Mouse (Mus musculus) midbrain, embryonic 15.5 days (tissue): ENCODE results near the gene Tas1r2. TPM values are rescaled to one million over a fixed set of nuclear protein-coding genes. Genes with fewer than 3 reads are reported as not detected.

Source experiments
- ATAC-seq: fragments of 200-750 bp; cut with Nextera tagmentation; replicated peaks from 2 replicates; pipeline ENCODE4 v1.8.0; 2017; ENCODE audit warnings: moderate TSS enrichment
- H3K27ac ChIP-seq: fragments of 300-500 bp; sonication (generic); 2 replicates; pipeline ENCODE4 v1.5.1; 2015; ENCODE audit warnings: mild to moderate bottlenecking, inconsistent platforms
- H3K27me3 ChIP-seq: fragments of 300-500 bp; sonication (generic); replicated peaks from 2 replicates; pipeline ENCODE4 v1.6.1; 2015; ENCODE audit warnings: inconsistent platforms
- H3K36me3 ChIP-seq: fragments of 300-500 bp; sonication (generic); replicated peaks from 2 replicates; pipeline ENCODE4 v1.6.1; 2015; ENCODE audit warnings: inconsistent platforms
- H3K4me1 ChIP-seq: fragments of 300-500 bp; sonication (generic); 2 replicates; pipeline ENCODE4 v1.6.1; 2015; ENCODE audit warnings: inconsistent platforms
- H3K4me2 ChIP-seq: fragments of 300-500 bp; sonication (generic); 2 replicates; pipeline ENCODE4 v1.6.1; 2015; ENCODE audit warnings: inconsistent platforms, mild to moderate bottlenecking, moderate library complexity
- H3K4me3 ChIP-seq: fragments of 300-500 bp; sonication (generic); 2 replicates; pipeline ENCODE4 v1.5.1; 2015; ENCODE audit warnings: mild to moderate bottlenecking, inconsistent platforms
- H3K9ac ChIP-seq: fragments of 300-500 bp; sonication (generic); 2 replicates; pipeline ENCODE4 v1.6.1; 2015; ENCODE audit warnings: mild to moderate bottlenecking, inconsistent platforms
- H3K9me3 ChIP-seq: fragments of 300-500 bp; sonication (generic); 2 replicates; pipeline ENCODE4 v1.6.1; 2016; ENCODE audit warnings: inconsistent platforms
- WGBS: fragments of 180-500 bp; shearing (Covaris S2); methylation state at CpG from one replicate; pipeline ENCODE4 v1.1.7; 2015; ENCODE audit warnings: mixed read lengths; 5-methylcytosine and 5-hydroxymethylcytosine counted together
- polyA plus RNA-seq: library from polyadenylated mRNA; unstranded; fragments of >200 nt; fragmentation: Nextera tagmentation; extraction: Ambion mirVana; gene quantifications from 2 replicates; pipeline ENCODE4 v1.2.1, GENCODE M21; 2015

Tas1r2 gene
- polyA plus RNA-seq, 1 experiment from 2014 or later = not detected

- Histone ChIP-seq H3K27me3 (no peaks in the 10 kb centered on the region), H3K9ac (no peak overlapping the region), H3K9me3 (no peaks in the 10 kb centered on the region), H3K27ac (no peak overlapping the region), H3K36me3 (no peaks in the 10 kb centered on the region), H3K4me1 (0 out of 2 replicates have a peak, but pooled peaks cover 3% of the 10 kb centered on the region), H3K4me2 (no peak overlapping the region), H3K4me3 (no peak overlapping the region)
- no peak for ATAC-seq
- 8% methylated on average over 3 of the region's 3 CpGs for WGBS
Observed at GRCm38 (mm10) chr4:139684639-139685017, 31.3 kb downstream of the Tas1r2 start.

DNA sequence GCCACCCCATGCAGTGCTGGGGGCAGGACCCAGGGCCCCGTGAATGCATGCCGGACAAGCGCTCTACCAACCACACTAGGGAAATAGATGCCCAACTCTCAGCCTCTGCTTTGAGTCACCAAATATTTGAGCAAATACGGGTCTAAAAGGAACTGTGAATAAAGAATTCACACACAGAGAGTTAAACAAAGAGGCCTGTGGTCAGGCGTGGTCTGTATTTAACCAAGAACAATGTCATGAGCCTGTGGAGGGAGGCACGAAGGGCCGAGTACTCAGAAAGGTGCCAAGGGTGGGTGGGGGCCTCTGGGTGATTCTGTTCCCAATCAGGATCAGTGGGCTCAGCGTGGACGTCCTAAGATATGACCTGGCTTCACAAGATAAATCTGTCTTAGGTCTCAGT is 34.7 kb downstream of the Tas1r2 start:
- ATAC-seq = no peak
- no peak overlapping the region for H3K4me2 ChIP-seq

DNA sequence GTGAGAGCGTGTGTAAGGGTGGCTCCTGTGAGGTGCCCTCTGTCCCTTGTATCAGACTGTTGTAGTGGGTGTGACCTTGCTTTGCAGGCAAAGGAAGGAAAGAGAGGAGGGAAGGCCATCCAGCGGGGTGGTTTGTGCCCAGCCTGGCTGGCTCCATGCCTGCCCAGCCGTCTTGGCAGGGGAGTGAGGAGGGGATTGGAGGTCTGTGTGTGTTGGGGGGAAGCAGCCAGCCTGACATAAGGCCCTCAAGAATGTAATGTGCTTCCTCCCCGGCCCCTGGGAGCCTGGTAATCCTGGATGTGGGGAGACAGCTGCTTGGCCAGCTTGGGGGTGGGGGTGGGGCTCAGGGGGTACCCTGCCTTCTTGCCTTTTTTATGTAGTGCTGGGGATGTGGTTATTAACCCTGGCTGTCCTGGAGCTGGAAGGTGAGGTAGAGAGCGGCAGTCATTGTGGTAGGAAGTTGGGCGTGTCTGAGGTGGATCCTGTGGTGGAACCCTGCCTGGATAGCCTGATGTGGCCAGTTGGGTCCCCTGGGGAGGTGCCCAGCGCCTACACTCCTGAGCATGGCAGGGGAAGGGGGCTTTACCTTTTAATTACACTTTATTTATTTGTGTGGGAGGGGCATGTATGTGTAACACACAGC is 36.4 kb downstream of the Tas1r2 start:
- Histone ChIP-seq H3K4me1 (0 out of 2 replicates have a peak, but pooled peaks cover 7% of the 10 kb centered on the region), H3K36me3 (no peaks in the 10 kb centered on the region), H3K4me2 (no peak overlapping the region), H3K4me3 (no peak overlapping the region), H3K9me3 (no peaks in the 10 kb centered on the region), H3K27ac (no peak overlapping the region), H3K9ac (no peak overlapping the region), H3K27me3 (peaks cover 5% of the 10 kb centered on the region; the same call in 1 of the 2 replicates)
- no peak for ATAC-seq
- WGBS = 37% methylated on average over 7 of the region's 7 CpGs

More for the DNA sequence above, 34.7 kb downstream of the Tas1r2 start:
- no peak overlapping the region for H3K27ac ChIP-seq
- no peaks in the 10 kb centered on the region for H3K9me3 ChIP-seq
- 0 out of 2 replicates have a peak, but pooled peaks cover 7% of the 10 kb centered on the region for H3K4me1 ChIP-seq
- 52% methylated on average over 9 of the region's 9 CpGs for WGBS
- 0 out of 2 replicates have a peak, but pooled peaks cover 2% of the 10 kb centered on the region for H3K27me3 ChIP-seq
- H3K4me3 ChIP-seq = no peak overlapping the region
- no peak overlapping the region for H3K9ac ChIP-seq
- no peaks in the 10 kb centered on the region for H3K36me3 ChIP-seq

DNA sequence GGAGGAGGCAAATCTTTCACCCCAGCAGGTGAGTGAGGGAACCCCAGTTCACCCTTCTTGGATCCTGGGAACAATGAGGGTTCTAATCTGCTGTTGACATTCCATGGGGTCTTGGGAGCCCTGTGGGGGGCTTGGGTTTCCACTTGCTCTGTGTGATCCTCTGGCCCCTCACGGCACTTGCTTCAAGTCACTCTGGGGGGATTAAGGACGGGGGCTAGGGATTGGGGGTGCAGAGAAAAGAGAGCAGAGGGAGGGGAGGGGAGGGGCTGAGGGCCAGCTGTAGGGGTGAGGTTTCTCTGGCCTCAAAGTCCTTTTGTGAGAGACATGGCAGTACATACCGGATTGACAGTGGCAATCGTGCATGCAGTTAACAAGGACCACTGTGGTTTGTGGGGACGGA is 40.0 kb downstream of the Tas1r2 start:
- Histone ChIP-seq H3K9me3 (no peaks in the 10 kb centered on the region), H3K27ac (no peak overlapping the region), H3K36me3 (no peaks in the 10 kb centered on the region), H3K4me1 (0 out of 2 replicates have a peak, but pooled peaks cover 11% of the 10 kb centered on the region), H3K4me3 (no peak overlapping the region), H3K27me3 (peaks cover 5% of the 10 kb centered on the region; the same call in 1 of the 2 replicates), H3K4me2 (no peak overlapping the region), H3K9ac (no peak overlapping the region)
- no peak for ATAC-seq
- WGBS = 9% methylated on average over 5 of the region's 5 CpGs

GRCm38 (mm10) chr4:139697755-139698154 is 44.4 kb downstream of the Tas1r2 start:
- no peak overlapping the region for H3K4me3 ChIP-seq

GRCm38 (mm10) chr4:139698602-139699001 is 45.3 kb downstream of the Tas1r2 start:
- WGBS = 74% methylated on average over 8 of the region's 8 CpGs
- Histone ChIP-seq H3K9ac (no peak overlapping the region), H3K27me3 (no peaks in the 10 kb centered on the region; the same call in 1 of the 2 replicates), H3K36me3 (no peaks in the 10 kb centered on the region), H3K4me2 (no peak overlapping the region), H3K27ac (no peak overlapping the region), H3K4me3 (no peak overlapping the region), H3K9me3 (no peaks in the 10 kb centered on the region), H3K4me1 (0 out of 2 replicates have a peak, but pooled peaks cover 4% of the 10 kb centered on the region)
- no peak for ATAC-seq

More at GRCm38 (mm10) chr4:139697755-139698154, 44.4 kb downstream of the Tas1r2 start:
- no peak overlapping the region for H3K9ac ChIP-seq
- WGBS = 8% methylated on average over 9 of the region's 9 CpGs
- H3K4me1 ChIP-seq = 0 out of 2 replicates have a peak, but pooled peaks cover 4% of the 10 kb centered on the region
- H3K9me3 ChIP-seq = no peaks in the 10 kb centered on the region
- no peaks in the 10 kb centered on the region for H3K36me3 ChIP-seq
- no peak overlapping the region for H3K4me2 ChIP-seq
- peaks cover 5% of the 10 kb centered on the region; the same call in 1 of the 2 replicates for H3K27me3 ChIP-seq
- ATAC-seq = no peak
- H3K27ac ChIP-seq = no peak overlapping the region

DNA sequence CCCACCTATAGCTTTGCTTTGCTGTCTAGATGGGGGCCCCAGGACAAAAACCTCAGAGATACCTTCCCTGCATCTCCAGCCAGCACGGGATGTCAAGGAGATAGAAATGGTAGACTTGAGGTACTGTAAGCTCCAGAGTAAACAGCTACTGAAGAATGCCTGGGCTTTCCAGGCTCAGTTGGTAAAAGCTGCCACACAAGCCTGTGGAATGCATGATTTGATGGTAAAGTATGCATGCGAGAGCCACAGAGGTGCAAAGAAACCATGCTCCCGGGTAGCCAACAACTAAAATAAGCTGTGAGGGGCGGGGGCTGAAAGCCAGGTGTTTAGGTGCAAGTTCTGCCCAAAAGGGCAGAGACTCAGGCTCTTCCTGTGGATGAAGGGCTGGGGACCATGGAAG is 49.6 kb downstream of the Tas1r2 start:
- peaks cover under 1% of the 10 kb centered on the region; the same call in 1 of the 2 replicates for H3K27me3 ChIP-seq
- H3K9me3 ChIP-seq = no peaks in the 10 kb centered on the region
- H3K4me1 ChIP-seq = 0 out of 2 replicates have a peak, but pooled peaks cover under 1% of the 10 kb centered on the region
- no peak for ATAC-seq
- no peak overlapping the region for H3K4me3 ChIP-seq
- 75% methylated on average over 4 of the region's 4 CpGs for WGBS
- H3K4me2 ChIP-seq = no peak overlapping the region
- no peaks in the 10 kb centered on the region for H3K36me3 ChIP-seq
- no peak overlapping the region for H3K9ac ChIP-seq
- no peak overlapping the region for H3K27ac ChIP-seq

- Histone ChIP-seq H3K4me2 (no peak overlapping the region), H3K27ac (no peak overlapping the region), H3K36me3 (no peaks in the 10 kb centered on the region), H3K27me3 (0 out of 2 replicates have a peak, but pooled peaks cover 3% of the 10 kb centered on the region), H3K4me1 (no peaks in the 10 kb centered on the region), H3K9me3 (no peaks in the 10 kb centered on the region), H3K9ac (no peak overlapping the region), H3K4me3 (no peak overlapping the region)
- no peak for ATAC-seq
- 83% methylated on average over 11 of the region's 11 CpGs for WGBS
Observed at GRCm38 (mm10) chr4:139703468-139703867, 50.1 kb downstream of the Tas1r2 start.

DNA sequence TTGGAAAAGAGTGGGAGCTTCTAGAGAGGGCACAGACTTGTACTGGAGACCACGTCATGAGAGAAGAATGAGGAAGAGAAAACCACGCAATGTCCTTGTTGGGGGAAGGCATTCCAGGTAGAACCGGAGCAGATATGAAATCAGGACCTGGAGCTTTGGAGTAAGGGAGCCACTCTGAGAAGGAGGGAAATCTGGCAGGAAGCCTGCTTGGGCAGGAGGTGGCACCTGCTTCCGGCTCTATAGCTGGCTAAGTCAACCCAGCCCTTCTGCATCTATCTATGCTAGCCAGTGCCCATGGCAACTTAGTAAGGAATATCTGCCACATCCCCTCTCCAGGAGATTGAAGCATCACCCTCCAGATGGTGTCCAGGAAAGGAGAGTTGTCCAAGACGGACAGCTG is 52.6 kb downstream of the Tas1r2 start:
- no peak for ATAC-seq
- H3K9me3 ChIP-seq = no peaks in the 10 kb centered on the region
- no peaks in the 10 kb centered on the region for H3K36me3 ChIP-seq
- no peak overlapping the region for H3K9ac ChIP-seq
- H3K27me3 ChIP-seq = 0 out of 2 replicates have a peak, but pooled peaks cover 3% of the 10 kb centered on the region
- no peak overlapping the region for H3K27ac ChIP-seq
- no peak overlapping the region for H3K4me3 ChIP-seq
- WGBS = 93% methylated on average over 5 of the region's 5 CpGs
- peaks cover 6% of the 10 kb centered on the region for H3K4me1 ChIP-seq
- no peak overlapping the region for H3K4me2 ChIP-seq

GRCm38 (mm10) chr4:139710467-139711334 is 57.4 kb downstream of the Tas1r2 start:
- no peaks in the 10 kb centered on the region for H3K9me3 ChIP-seq
- 22% methylated on average over 25 of the region's 25 CpGs for WGBS
- no peak for ATAC-seq
- no peaks in the 10 kb centered on the region for H3K36me3 ChIP-seq
- no peak overlapping the region for H3K4me3 ChIP-seq
- no peak overlapping the region for H3K27ac ChIP-seq
- H3K9ac ChIP-seq = no peak overlapping the region; the same call in 1 of the 2 replicates
- H3K4me2 ChIP-seq = no peak overlapping the region
- 0 out of 2 replicates have a peak, but pooled peaks cover 3% of the 10 kb centered on the region for H3K27me3 ChIP-seq
- H3K4me1 ChIP-seq = peaks cover 9% of the 10 kb centered on the region

- Histone ChIP-seq H3K36me3 (no peaks in the 10 kb centered on the region), H3K27me3 (no peaks in the 10 kb centered on the region), H3K9ac (no peak overlapping the region), H3K4me1 (peaks cover 9% of the 10 kb centered on the region), H3K4me2 (no peak overlapping the region), H3K4me3 (no peak overlapping the region), H3K27ac (no peak overlapping the region), H3K9me3 (no peaks in the 10 kb centered on the region)
- no peak for ATAC-seq
- WGBS = 36% methylated on average over 13 of the region's 13 CpGs
Observed at GRCm38 (mm10) chr4:139715241-139715932, 62.0 kb downstream of the Tas1r2 start.
